Mouse (Mus musculus) subcutaneous adipose tissue, adult 2 months (tissue): ENCODE measurements around the gene Polk. TPM values are rescaled to one million over a fixed set of nuclear protein-coding genes. Genes with fewer than 3 reads are reported as not detected.

Source experiments
- polyA plus RNA-seq: library from polyadenylated mRNA; depleted of rRNA; stranded (reverse); fragments of >200 nt; gene quantifications from 2 replicates; pipeline ENCODE4 v1.2.3, GENCODE M21; 2012; ENCODE audit warnings: low replicate concordance; rRNA removed

The Polk gene
- 2.2 and 2.3 TPM in 2 replicates for polyA plus RNA-seq

DNA sequence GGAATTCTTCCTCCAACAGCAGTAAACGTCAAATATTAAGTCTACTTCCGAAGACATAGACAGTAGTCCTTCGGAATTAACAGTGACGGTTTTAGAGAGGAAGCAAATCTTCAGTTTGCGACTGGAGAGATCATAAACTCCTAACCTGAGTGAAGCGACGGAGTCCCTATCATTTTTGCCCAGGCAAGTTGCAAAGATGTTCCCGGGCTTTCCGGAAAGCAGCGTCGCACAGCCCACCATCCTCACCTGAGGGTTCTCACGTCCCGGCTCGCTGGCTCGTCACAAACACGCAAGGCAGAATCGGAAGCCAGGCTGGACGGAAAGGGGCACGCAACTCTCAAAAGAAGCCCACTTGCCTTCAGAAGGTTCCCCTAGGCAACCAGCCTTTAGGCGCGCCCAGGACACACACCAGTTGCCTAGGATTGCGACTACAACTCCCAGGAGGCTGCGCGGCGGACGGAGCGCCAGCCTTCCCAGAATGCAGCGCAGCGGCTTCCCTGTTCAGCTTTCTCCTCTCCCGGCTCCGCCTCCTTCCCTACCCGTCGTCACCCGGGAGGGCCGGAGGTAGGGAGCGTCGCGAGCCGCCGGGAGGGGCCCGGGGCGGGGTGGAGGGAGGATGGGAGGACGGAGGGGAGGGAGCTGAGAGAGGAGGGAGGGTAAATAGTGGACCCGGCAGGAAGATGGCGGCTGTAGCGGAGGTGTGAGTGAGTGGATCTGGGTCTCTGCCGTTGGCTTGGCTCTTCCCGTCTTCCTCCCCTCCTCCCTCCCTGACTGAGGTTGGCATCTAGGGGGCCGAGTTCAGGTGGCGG, at the start of gene Polk, which contains the start of gene Col4a3bp:
TSS of gene Polk (minus strand) at position 499 of the 809 bp plus-strand sequence.
TSS of gene Col4a3bp (plus strand) at position 538 of the 809 bp plus-strand sequence.

GRCm38 (mm10) chr13:96490433-96490832, 51.9 kb downstream of the Polk start, which contains the start of gene Gm17622:
Gene Gm17622, plus strand, starts transcription at chr13:96490733.

GRCm38 (mm10) chr13:96470957-96471356, 71.4 kb downstream of the Polk start, which contains the start of gene Ankdd1b:
Gene Ankdd1b, minus strand, starts transcription at chr13:96471198.

Other genes starting within 250 kb of the Polk start
- gene Poc5, start 154.3 kb downstream of the Polk start, polyA plus RNA-seq: 4.4 and 8.6 TPM in 2 replicates
- gene Ankdd1b, start 71.4 kb downstream of the Polk start, polyA plus RNA-seq: 0.30 TPM in 1 of 2 replicates, not detected in the other
- gene Gm17622, start 51.8 kb downstream of the Polk start, polyA plus RNA-seq: not detected in 2 replicates
- gene Col4a3bp, start within 50 bp of the Polk start, polyA plus RNA-seq: 12.0 and 14.5 TPM in 2 replicates
- gene Hmgcr, start 128.4 kb upstream of the Polk start, polyA plus RNA-seq: 6.7 and 16.0 TPM in 2 replicates
- gene Ankrd31, start 205.7 kb upstream of the Polk start, polyA plus RNA-seq: not detected in 2 replicates